Mouse (Mus musculus) spleen, adult 2 months (tissue): ENCODE data around the gene Edem2.

Experiments
- CTCF ChIP-seq: fragments of 200-500 bp; IDR thresholded peaks from 2 replicates; pipeline ENCODE4 v1.5.1; 2011; ENCODE audit warnings: mild to moderate bottlenecking, inconsistent platforms; ENCODE audit not compliant: insufficient read depth, insufficient read length, insufficient replicate concordance; ENCODE audit errors: extremely low read depth
- POLR2A ChIP-seq: fragments of 200-500 bp; IDR thresholded peaks from 2 replicates; pipeline ENCODE4 v1.6.1; 2011; ENCODE audit warnings: low read depth, low read length, inconsistent platforms

DNA sequence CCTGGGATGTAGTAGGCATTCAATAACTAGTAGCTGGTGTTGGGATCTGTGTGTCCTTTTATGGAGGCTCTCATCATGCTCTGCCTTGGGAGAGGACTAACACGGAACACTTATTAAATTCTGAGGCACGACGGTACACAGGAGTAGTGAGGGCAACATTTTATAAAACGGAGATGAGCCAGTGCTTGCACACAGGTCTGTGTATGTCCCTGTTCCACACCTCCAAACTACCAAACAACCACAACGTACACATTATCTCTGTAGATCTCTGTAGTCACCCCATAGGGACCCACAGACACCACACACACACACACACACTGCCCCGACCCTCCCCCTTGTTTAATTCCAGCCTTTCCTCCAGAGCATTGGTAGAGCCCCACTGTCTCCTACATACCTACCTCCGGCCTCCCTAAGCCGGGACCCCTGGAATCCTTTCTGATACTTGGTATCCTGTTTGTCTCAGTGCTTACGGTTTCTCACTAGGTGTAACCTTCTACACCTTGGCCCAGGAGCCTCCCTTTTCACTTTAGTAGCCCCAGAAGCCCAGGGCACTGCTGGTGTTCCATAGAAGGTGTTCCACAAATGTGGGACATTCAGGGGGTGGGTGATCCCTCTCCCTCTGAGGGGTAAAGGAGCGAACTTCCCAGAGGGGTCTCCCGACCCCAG, 45.1 kb upstream of the Edem2 start:
- TF ChIP-seq CTCF (no peak), POLR2A (no peak)
